ENCODE assay signal across 10 mouse cellular contexts in genomic region chr9:65283301-65283700, GRCm38 (mm10). TPM values are rescaled to one million over a fixed set of nuclear protein-coding genes. Genes with fewer than 3 reads are reported as not detected.
DNase-seq lines count a peak whose midpoint lies in the region; ATAC-seq and TF ChIP-seq lines count a peak whose summit lies in the region.
"Had no signal": no experiment of that assay in that cellular context is flagged by ENCODE, and none has a peak within 500 bp of the region (broad histone marks: within the 10 kb centered on the region; RNA-seq: fewer than 3 reads in every experiment).

No protein-coding gene starts in this region.

- H3K4me3 ChIP-seq in cortical plate, adult 2 months (ENCODE audit: insufficient read depth, low read length), result no peak overlapping the region
- no peak overlapping the region for H3K4me3 ChIP-seq in kidney, embryonic 15.5 days (replicated peaks)
- no peak overlapping the region for H3K4me3 ChIP-seq in small intestine, adult 2 months (ENCODE audit: low read depth, low read length)
- H3K4me3 ChIP-seq: embryonic facial prominence, embryonic 12.5 days; lung, embryonic 15.5 days had no signal

- H3K4me1 ChIP-seq in cortical plate, adult 2 months (ENCODE audit: control insufficient read depth, insufficient read depth, low read length), result 0 out of 2 replicates have a peak, but pooled peaks cover 3% of the 10 kb centered on the region
- H3K4me1 ChIP-seq in kidney, embryonic 15.5 days, result no peaks in the 10 kb centered on the region
- H3K4me1 ChIP-seq in small intestine, adult 2 months (ENCODE audit: control insufficient read depth, insufficient read depth, insufficient read length, low read length), result no peaks in the 10 kb centered on the region
- H3K4me1 ChIP-seq: embryonic facial prominence, embryonic 12.5 days; lung, embryonic 15.5 days had no signal

- no peak overlapping the region for H3K27ac ChIP-seq in cortical plate, adult 2 months (ENCODE audit: insufficient read depth, low read length)
- H3K27ac ChIP-seq in kidney, embryonic 15.5 days, result no peak overlapping the region
- no peak overlapping the region for H3K27ac ChIP-seq in small intestine, adult 2 months (ENCODE audit: insufficient read depth, low read depth, low read length)
- H3K27ac ChIP-seq: embryonic facial prominence, embryonic 12.5 days; lung, embryonic 15.5 days had no signal

- no peak overlapping the region for H3K4me2 ChIP-seq in kidney, embryonic 15.5 days
- H3K4me2 ChIP-seq: embryonic facial prominence, embryonic 12.5 days; lung, embryonic 15.5 days had no signal

- ATAC-seq in kidney, embryonic 15.5 days (replicated peaks; ENCODE audit: low FRiP score), result 0 out of 2 replicates have a peak, but pooled peaks have one; percentile 58
- ATAC-seq in monocyte, adult 5-6 weeks (replicated peaks; ENCODE audit: insufficient number of reproducible peaks, low FRiP score, low TSS enrichment, poor library complexity, severe bottlenecking), result no peak

- no peaks in the 10 kb centered on the region for H3K9me3 ChIP-seq in kidney, embryonic 15.5 days (replicated peaks)
- H3K9me3 ChIP-seq: embryonic facial prominence, embryonic 12.5 days; lung, embryonic 15.5 days had no signal

- H3K9ac ChIP-seq in kidney, embryonic 15.5 days, result no peak overlapping the region
- H3K9ac ChIP-seq: embryonic facial prominence, embryonic 12.5 days; lung, embryonic 15.5 days had no signal

- no peaks in the 10 kb centered on the region for H3K36me3 ChIP-seq in kidney, embryonic 15.5 days
- H3K36me3 ChIP-seq in small intestine, adult 2 months (ENCODE audit: control insufficient read depth, insufficient read depth, low read length), result no peaks in the 10 kb centered on the region
- H3K36me3 ChIP-seq: embryonic facial prominence, embryonic 12.5 days; lung, embryonic 15.5 days had no signal

- TF ChIP-seq CTCF in cortical plate, adult 2 months (IDR thresholded peaks at IDR 0.05; ENCODE audit: extremely low read depth, insufficient read depth, low read length), result peak; percentile 61
- TF ChIP-seq CTCF in small intestine, adult 2 months (IDR thresholded peaks at IDR 0.05; ENCODE audit: extremely low read depth, insufficient read length, insufficient replicate concordance, low read depth, low read length), result peak; percentile 36; the same call in 1 of the 2 replicates

- 4% methylated on average over 3 of the region's 3 CpGs for whole genome bisulfite sequencing in kidney, embryonic 15.5 days
- 3% methylated on average over 3 of the region's 3 CpGs for WGBS in small intestine, adult 2 months

- TF ChIP-seq POLR2A in cortical plate, adult 2 months (IDR thresholded peaks at IDR 0.05; ENCODE audit: extremely low read depth, insufficient read depth, low read length), result no peak
- no peak for TF ChIP-seq POLR2A in small intestine, adult 2 months (IDR thresholded peaks at IDR 0.05; ENCODE audit: low read depth, low read length)

- peaks cover 10% of the 10 kb centered on the region for H3K27me3 ChIP-seq in kidney, embryonic 15.5 days
- no peaks in the 10 kb centered on the region for H3K27me3 ChIP-seq in small intestine, adult 2 months (ENCODE audit: control insufficient read depth, insufficient read depth, low read length)
- H3K27me3 ChIP-seq: embryonic facial prominence, embryonic 12.5 days; lung, embryonic 15.5 days had no signal

- peak; percentile 58 for DNase-seq in gastrocnemius, adult 18-20 months (ENCODE audit: low spot score)
- no peak for DNase-seq in gastrocnemius, postnatal 25 days
- peak; percentile 40 for DNase-seq in right cerebral cortex, adult 18-20 months
- DNase-seq in right cerebral cortex, postnatal 4 days, result no peak

RNA-seq across cellular contexts. Expression of gene Clpx, which starts 10.8 kb away (rescaled TPM):
- total RNA-seq in gastrocnemius, adult 18-20 months (2021), result 10 to 100 TPM; 61.6 to 63.1 TPM
- 10 to 100 TPM; 44.9 to 60.0 TPM for total RNA-seq in gastrocnemius, postnatal 25 days (2021)
- polyA plus RNA-seq in cortical plate, adult 2 months (2012; rRNA removed), result 19.2 and 19.9 TPM in 2 replicates
- 50.6 and 53.5 TPM in 2 replicates for polyA plus RNA-seq in kidney, embryonic 15.5 days (2015; fragmentation: Nextera tagmentation; extraction: Ambion mirVana)
- polyA plus RNA-seq in small intestine, adult 2 months (2012; rRNA removed), result 5.8 and 7.5 TPM in 2 replicates
- total RNA-seq in monocyte, adult 5-6 weeks (2017), result 38.0 to 44.2 TPM (median 39.6 TPM) in 3 replicates

RNA-seq across cellular contexts. Expression of gene Cilp, which starts 18.3 kb away (rescaled TPM):
- 10 to 100 TPM; 20.6 to 30.0 TPM for total RNA-seq in gastrocnemius, adult 18-20 months (2021)
- 100 to 1,000 TPM in 1 of 2 experiments, 10 to 100 TPM in 1; 28.8 to 105 TPM for total RNA-seq in gastrocnemius, postnatal 25 days (2021)
- polyA plus RNA-seq in cortical plate, adult 2 months (2012; rRNA removed), result 0.02 and 0.04 TPM in 2 replicates
- polyA plus RNA-seq in kidney, embryonic 15.5 days (2015; fragmentation: Nextera tagmentation; extraction: Ambion mirVana), result 0.66 and 1.1 TPM in 2 replicates
- polyA plus RNA-seq in small intestine, adult 2 months (2012; rRNA removed), result 1.4 and 1.7 TPM in 2 replicates
- total RNA-seq in monocyte, adult 5-6 weeks (2017), result not detected in 3 replicates

Comparison
In these comparisons a context has a peak if more than half of its experiments do, and no peak if none do; other contexts are left out.
1. DNase-seq: peak in gastrocnemius, adult 18-20 months (single experiment) and right cerebral cortex, adult 18-20 months (single experiment); none in gastrocnemius, postnatal 25 days (single experiment) and right cerebral cortex, postnatal 4 days (single experiment).
2. RNA of gene Cilp, which starts 18.3 kb away (total RNA-seq): 28.8 to 105 TPM in gastrocnemius, postnatal 25 days and 20.6 to 30.0 TPM in gastrocnemius, adult 18-20 months; not detected in monocyte, adult 5-6 weeks; every median in the first group is over 10 times any median in the second.